Mouse (Mus musculus): ENCODE results near the gene Ncoa1. TPM values are rescaled to one million over a fixed set of nuclear protein-coding genes. Genes with fewer than 3 reads are reported as not detected.

Ncoa1 gene
- total and polyA plus RNA-seq, 3 experiments, result 16.4 to 32.6 (median 30.2) TPM

- no peaks in the 10 kb centered on the region for H3K27me3 ChIP-seq (ENCODE audit: control insufficient read depth, insufficient read depth, low read length)
- no peak overlapping the region for H3K9ac ChIP-seq (ENCODE audit: low read depth, low read length)
- H3K79me2 ChIP-seq (replicated peaks; ENCODE audit: control insufficient read depth, insufficient read depth, low read length), result no peaks in the 10 kb centered on the region
- no peak for TF ChIP-seq CTCF (IDR thresholded peaks at IDR 0.05)
- TF ChIP-seq EP300 (IDR thresholded peaks at IDR 0.05; ENCODE audit: insufficient read depth, low read depth, low read length), result no peak
- intact Hi-C loops (cut with DNase I), result no loop called here
- WGBS, result 60% methylated on average over 2 of the region's 2 CpGs
- no peak overlapping the region for H3K4me3 ChIP-seq
- no peak overlapping the region for H3K27ac ChIP-seq
- no peaks in the 10 kb centered on the region for H3K4me1 ChIP-seq (ENCODE audit: control insufficient read depth, insufficient read depth, low read length)
- DNase-seq, result no peak
- H3K36me3 ChIP-seq (ENCODE audit: control insufficient read depth, insufficient read depth, low read length), result peaks cover 2% of the 10 kb centered on the region; the same call in 1 of the 2 replicates
Measured at GRCm38 (mm10) chr12:4322227-4322626, 154.8 kb downstream of the Ncoa1 start.

- Histone ChIP-seq H3K27ac (no peak overlapping the region), H3K4me3 (no peak overlapping the region), H3K27me3 (ENCODE audit: control insufficient read depth, insufficient read depth, low read length) (no peaks in the 10 kb centered on the region), H3K79me2 (replicated peaks; ENCODE audit: control insufficient read depth, insufficient read depth, low read length) (no peaks in the 10 kb centered on the region; the same call in 1 of the 2 replicates), H3K9ac (ENCODE audit: low read depth, low read length) (no peak overlapping the region), H3K36me3 (ENCODE audit: control insufficient read depth, insufficient read depth, low read length) (no peaks in the 10 kb centered on the region), H3K4me1 (ENCODE audit: control insufficient read depth, insufficient read depth, low read length) (no peaks in the 10 kb centered on the region)
- no peak for TF ChIP-seq CTCF (IDR thresholded peaks at IDR 0.05)
- no peak for TF ChIP-seq POLR2A (IDR thresholded peaks at IDR 0.05; ENCODE audit: insufficient read depth, low read depth, low read length)
- no peak for TF ChIP-seq EP300 (IDR thresholded peaks at IDR 0.05; ENCODE audit: insufficient read depth, low read depth, low read length)
- intact Hi-C loops (cut with DNase I), result no loop called here
- no peak for DNase-seq
Measured at GRCm38 (mm10) chr12:4313824-4314223, 163.2 kb downstream of the Ncoa1 start.

- Histone ChIP-seq H3K4me3 (no peak overlapping the region), H3K4me1 (ENCODE audit: control insufficient read depth, insufficient read depth, low read length) (peaks cover 2% of the 10 kb centered on the region; the same call in 1 of the 2 replicates), H3K79me2 (replicated peaks; ENCODE audit: control insufficient read depth, insufficient read depth, low read length) (no peaks in the 10 kb centered on the region), H3K9ac (ENCODE audit: low read depth, low read length) (no peak overlapping the region), H3K27me3 (ENCODE audit: control insufficient read depth, insufficient read depth, low read length) (no peaks in the 10 kb centered on the region), H3K27ac (no peak overlapping the region), H3K36me3 (ENCODE audit: control insufficient read depth, insufficient read depth, low read length) (no peaks in the 10 kb centered on the region)
- WGBS, result 96% methylated on average over 1 of the region's 1 CpGs
- no peak for TF ChIP-seq EP300 (IDR thresholded peaks at IDR 0.05; ENCODE audit: insufficient read depth, low read depth, low read length)
- TF ChIP-seq CTCF (IDR thresholded peaks at IDR 0.05), result no peak
- TF ChIP-seq POLR2A (IDR thresholded peaks at IDR 0.05; ENCODE audit: insufficient read depth, low read depth, low read length), result no peak
- intact Hi-C loops (cut with DNase I), result no loop called here
- DNase-seq, result no peak
Measured at GRCm38 (mm10) chr12:4306712-4307313, 170.2 kb downstream of the Ncoa1 start.

GRCm38 (mm10) chr12:4299300-4299699, 177.7 kb downstream of the Ncoa1 start:
- intact Hi-C loops (cut with DNase I), result no loop called here
- TF ChIP-seq CTCF (IDR thresholded peaks at IDR 0.05) (no peak), POLR2A (IDR thresholded peaks at IDR 0.05; ENCODE audit: insufficient read depth, low read depth, low read length) (no peak), EP300 (IDR thresholded peaks at IDR 0.05; ENCODE audit: insufficient read depth, low read depth, low read length) (no peak)
- Histone ChIP-seq H3K79me2 (replicated peaks; ENCODE audit: control insufficient read depth, insufficient read depth, low read length) (no peaks in the 10 kb centered on the region), H3K9ac (ENCODE audit: low read depth, low read length) (no peak overlapping the region), H3K36me3 (ENCODE audit: control insufficient read depth, insufficient read depth, low read length) (no peaks in the 10 kb centered on the region; the same call in 1 of the 2 replicates), H3K27me3 (ENCODE audit: control insufficient read depth, insufficient read depth, low read length) (no peaks in the 10 kb centered on the region), H3K27ac (no peak overlapping the region), H3K4me3 (no peak overlapping the region), H3K4me1 (ENCODE audit: control insufficient read depth, insufficient read depth, low read length) (no peaks in the 10 kb centered on the region)
- no peak for DNase-seq
- WGBS, result 67% methylated on average over 3 of the region's 3 CpGs

GRCm38 (mm10) chr12:4298626-4299025, 178.4 kb downstream of the Ncoa1 start:
- Histone ChIP-seq H3K9ac (ENCODE audit: low read depth, low read length) (no peak overlapping the region), H3K4me3 (no peak overlapping the region), H3K79me2 (replicated peaks; ENCODE audit: control insufficient read depth, insufficient read depth, low read length) (no peaks in the 10 kb centered on the region), H3K27ac (no peak overlapping the region), H3K4me1 (ENCODE audit: control insufficient read depth, insufficient read depth, low read length) (no peaks in the 10 kb centered on the region), H3K36me3 (ENCODE audit: control insufficient read depth, insufficient read depth, low read length) (no peaks in the 10 kb centered on the region; the same call in 1 of the 2 replicates), H3K27me3 (ENCODE audit: control insufficient read depth, insufficient read depth, low read length) (no peaks in the 10 kb centered on the region)
- intact Hi-C loops (cut with DNase I), result no loop called here
- WGBS, result 82% methylated on average over 4 of the region's 4 CpGs
- no peak for DNase-seq
- TF ChIP-seq POLR2A (IDR thresholded peaks at IDR 0.05; ENCODE audit: insufficient read depth, low read depth, low read length) (no peak), CTCF (IDR thresholded peaks at IDR 0.05) (no peak), EP300 (IDR thresholded peaks at IDR 0.05; ENCODE audit: insufficient read depth, low read depth, low read length) (no peak)

GRCm38 (mm10) chr12:4295881-4296280, 181.1 kb downstream of the Ncoa1 start:
- Histone ChIP-seq H3K36me3 (ENCODE audit: control insufficient read depth, insufficient read depth, low read length) (no peaks in the 10 kb centered on the region; the same call in 1 of the 2 replicates), H3K4me3 (no peak overlapping the region), H3K9ac (ENCODE audit: low read depth, low read length) (no peak overlapping the region), H3K79me2 (replicated peaks; ENCODE audit: control insufficient read depth, insufficient read depth, low read length) (no peaks in the 10 kb centered on the region), H3K27me3 (ENCODE audit: control insufficient read depth, insufficient read depth, low read length) (no peaks in the 10 kb centered on the region), H3K4me1 (ENCODE audit: control insufficient read depth, insufficient read depth, low read length) (no peaks in the 10 kb centered on the region), H3K27ac (no peak overlapping the region)
- intact Hi-C loops (cut with DNase I), result no loop called here
- TF ChIP-seq EP300 (IDR thresholded peaks at IDR 0.05; ENCODE audit: insufficient read depth, low read depth, low read length) (no peak), POLR2A (IDR thresholded peaks at IDR 0.05; ENCODE audit: insufficient read depth, low read depth, low read length) (no peak), CTCF (IDR thresholded peaks at IDR 0.05) (no peak)
- WGBS, result 54% methylated on average over 4 of the region's 4 CpGs
- no peak for DNase-seq

Data from heart, adult 2 months (tissue).